Mouse (Mus musculus): ENCODE measurements around the gene Cebpb.

GRCm38 (mm10) chr2:167689501-167690218 lies 945 bp downstream of the Cebpb start, which contains the start of gene Tmem189:
- TF ChIP-seq GATA1 (IDR thresholded peaks at IDR 0.05; ENCODE audit: borderline replicate concordance, low read length) (no peak), FLI1 (IDR thresholded peaks at IDR 0.05; ENCODE audit: low read length) (no peak)
